Mouse (Mus musculus) hindbrain, embryonic 13.5 days (tissue): ENCODE results near the gene Btbd11. TPM values are rescaled to one million over a fixed set of nuclear protein-coding genes. Genes with fewer than 3 reads are reported as not detected.

Experiments
- ATAC-seq: fragments of 200-750 bp; cut with Nextera tagmentation; 2 replicates; pipeline ENCODE4 v1.8.0; 2017; ENCODE audit warnings: moderate TSS enrichment; ENCODE audit not compliant: low FRiP score
- H3K27ac ChIP-seq: fragments of 300-500 bp; sonication (generic); 2 replicates; pipeline ENCODE4 v1.5.1; 2015; ENCODE audit warnings: inconsistent platforms, mild to moderate bottlenecking, moderate library complexity
- H3K27me3 ChIP-seq: fragments of 300-500 bp; sonication (generic); 2 replicates; pipeline ENCODE4 v1.6.1; 2015; ENCODE audit warnings: mild to moderate bottlenecking, inconsistent platforms
- H3K36me3 ChIP-seq: fragments of 300-500 bp; sonication (generic); 2 replicates; pipeline ENCODE4 v1.6.1; 2015; ENCODE audit warnings: mild to moderate bottlenecking, inconsistent platforms
- H3K4me1 ChIP-seq: fragments of 300-500 bp; sonication (generic); replicated peaks from 2 replicates; pipeline ENCODE4 v1.6.1; 2015; ENCODE audit warnings: inconsistent platforms
- H3K4me2 ChIP-seq: fragments of 300-500 bp; sonication (generic); 2 replicates; pipeline ENCODE4 v1.6.1; 2015; ENCODE audit warnings: inconsistent platforms, mild to moderate bottlenecking, moderate library complexity
- H3K4me3 ChIP-seq: fragments of 300-500 bp; sonication (generic); 2 replicates; pipeline ENCODE4 v1.5.1; 2015; ENCODE audit warnings: mild to moderate bottlenecking, inconsistent platforms
- H3K9ac ChIP-seq: fragments of 300-500 bp; sonication (generic); 2 replicates; pipeline ENCODE4 v1.6.1; 2015; ENCODE audit warnings: mild to moderate bottlenecking, inconsistent platforms
- H3K9me3 ChIP-seq: fragments of 300-500 bp; sonication (generic); 2 replicates; pipeline ENCODE4 v1.6.1; 2016; ENCODE audit warnings: inconsistent platforms
- WGBS: fragments of 180-500 bp; shearing (Covaris S2); methylation state at CpG from one replicate; pipeline ENCODE4 v1.1.7; 2015; 5-methylcytosine and 5-hydroxymethylcytosine counted together
- polyA plus RNA-seq: library from polyadenylated mRNA; unstranded; fragments of >200 nt; fragmentation: Nextera tagmentation; extraction: Ambion mirVana; gene quantifications from 2 replicates; pipeline ENCODE4 v1.2.1, GENCODE M21; 2015

The Btbd11 gene
- polyA plus RNA-seq, 1 experiment from 2014 or later, result 14.5 TPM

- Histone ChIP-seq H3K27ac (no peak overlapping the region), H3K9me3 (no peaks in the 10 kb centered on the region), H3K9ac (no peak overlapping the region), H3K27me3 (0 out of 2 replicates have a peak, but pooled peaks cover 11% of the 10 kb centered on the region), H3K4me1 (peaks cover 26% of the 10 kb centered on the region), H3K36me3 (no peaks in the 10 kb centered on the region), H3K4me3 (no peak overlapping the region), H3K4me2 (no peak overlapping the region)
- WGBS, result 91% methylated on average over 6 of the region's 6 CpGs
- ATAC-seq, result no peak
Measured at GRCm38 (mm10) chr10:85621067-85621466, 234.5 kb downstream of the Btbd11 start.

GRCm38 (mm10) chr10:85624504-85625169, 238.0 kb downstream of the Btbd11 start:
- Histone ChIP-seq H3K4me1 (peaks cover 9% of the 10 kb centered on the region), H3K4me2 (peak overlapping the region; percentile 66), H3K36me3 (no peaks in the 10 kb centered on the region; the same call in 1 of the 2 replicates), H3K4me3 (peak overlapping the region; percentile 44), H3K9ac (peak overlapping the region; percentile 70), H3K9me3 (no peaks in the 10 kb centered on the region), H3K27ac (peak overlapping the region; percentile 48; the same call in 1 of the 2 replicates), H3K27me3 (0 out of 2 replicates have a peak, but pooled peaks cover 11% of the 10 kb centered on the region)
- WGBS, result 4% methylated on average over 31 of the region's 31 CpGs
- peak; percentile 88 for ATAC-seq

- Histone ChIP-seq H3K9ac (no peak overlapping the region), H3K4me3 (peak overlapping the region; percentile 44), H3K27ac (0 out of 2 replicates have a peak overlapping the region, but pooled peaks have one; percentile 23), H3K36me3 (no peaks in the 10 kb centered on the region; the same call in 1 of the 2 replicates), H3K9me3 (no peaks in the 10 kb centered on the region), H3K27me3 (0 out of 2 replicates have a peak, but pooled peaks cover 11% of the 10 kb centered on the region), H3K4me1 (peaks cover 9% of the 10 kb centered on the region), H3K4me2 (peak overlapping the region; percentile 66)
- 0 out of 2 replicates have a peak, but pooled peaks have one; percentile 12 for ATAC-seq
- WGBS, result 56% methylated on average over 4 of the region's 4 CpGs
Measured at GRCm38 (mm10) chr10:85625170-85625686, 238.6 kb downstream of the Btbd11 start.

GRCm38 (mm10) chr10:85632030-85632429, 245.4 kb downstream of the Btbd11 start:
- WGBS, result 75% methylated on average over 8 of the region's 10 CpGs

GRCm38 (mm10) chr10:85633577-85633976, 247.0 kb downstream of the Btbd11 start:
- Histone ChIP-seq H3K4me1 (0 out of 2 replicates have a peak, but pooled peaks cover 6% of the 10 kb centered on the region), H3K4me3 (no peak overlapping the region), H3K9ac (no peak overlapping the region), H3K27me3 (no peaks in the 10 kb centered on the region), H3K36me3 (peaks cover 9% of the 10 kb centered on the region), H3K27ac (no peak overlapping the region), H3K9me3 (no peaks in the 10 kb centered on the region), H3K4me2 (no peak overlapping the region)
- WGBS, result 84% methylated on average over 10 of the region's 10 CpGs
- no peak for ATAC-seq

More at GRCm38 (mm10) chr10:85632030-85632429, 245.4 kb downstream of the Btbd11 start:
- peaks cover 9% of the 10 kb centered on the region for H3K36me3 ChIP-seq
- H3K4me3 ChIP-seq, result no peak overlapping the region
- no peak overlapping the region for H3K4me2 ChIP-seq
- no peak overlapping the region for H3K9ac ChIP-seq
- no peaks in the 10 kb centered on the region for H3K9me3 ChIP-seq
- no peaks in the 10 kb centered on the region for H3K27me3 ChIP-seq
- ATAC-seq, result no peak
- no peak overlapping the region for H3K27ac ChIP-seq
- H3K4me1 ChIP-seq, result no peaks in the 10 kb centered on the region

- 37% methylated on average over 7 of the region's 7 CpGs for WGBS
Measured at GRCm38 (mm10) chr10:85637580-85637979, 251.0 kb downstream of the Btbd11 start.

GRCm38 (mm10) chr10:85638141-85638540, 251.5 kb downstream of the Btbd11 start:
- Histone ChIP-seq H3K27me3 (no peaks in the 10 kb centered on the region), H3K4me1 (0 out of 2 replicates have a peak, but pooled peaks cover 9% of the 10 kb centered on the region), H3K36me3 (no peaks in the 10 kb centered on the region), H3K4me2 (no peak overlapping the region), H3K9ac (no peak overlapping the region), H3K27ac (no peak overlapping the region), H3K4me3 (no peak overlapping the region), H3K9me3 (no peaks in the 10 kb centered on the region)
- no peak for ATAC-seq
- WGBS, result 69% methylated on average over 5 of the region's 5 CpGs

More at GRCm38 (mm10) chr10:85637580-85637979, 251.0 kb downstream of the Btbd11 start:
- Histone ChIP-seq H3K9me3 (no peaks in the 10 kb centered on the region), H3K4me3 (no peak overlapping the region), H3K9ac (no peak overlapping the region), H3K4me2 (no peak overlapping the region), H3K27ac (no peak overlapping the region), H3K4me1 (0 out of 2 replicates have a peak, but pooled peaks cover 9% of the 10 kb centered on the region), H3K27me3 (no peaks in the 10 kb centered on the region), H3K36me3 (no peaks in the 10 kb centered on the region)
- no peak for ATAC-seq

GRCm38 (mm10) chr10:85639581-85639980, 253.0 kb downstream of the Btbd11 start:
- Histone ChIP-seq H3K9ac (no peak overlapping the region), H3K9me3 (no peaks in the 10 kb centered on the region), H3K4me3 (no peak overlapping the region), H3K4me2 (no peak overlapping the region), H3K4me1 (0 out of 2 replicates have a peak, but pooled peaks cover 9% of the 10 kb centered on the region), H3K27ac (no peak overlapping the region), H3K27me3 (no peaks in the 10 kb centered on the region), H3K36me3 (no peaks in the 10 kb centered on the region)
- ATAC-seq, result no peak
- 96% methylated on average over 7 of the region's 7 CpGs for WGBS

- WGBS, result 79% methylated on average over 8 of the region's 8 CpGs
- Histone ChIP-seq H3K36me3 (no peaks in the 10 kb centered on the region), H3K4me1 (0 out of 2 replicates have a peak, but pooled peaks cover 9% of the 10 kb centered on the region), H3K9me3 (no peaks in the 10 kb centered on the region), H3K9ac (no peak overlapping the region), H3K27me3 (no peaks in the 10 kb centered on the region), H3K4me3 (no peak overlapping the region), H3K4me2 (no peak overlapping the region), H3K27ac (no peak overlapping the region)
- no peak for ATAC-seq
Measured at GRCm38 (mm10) chr10:85640408-85640807, 253.8 kb downstream of the Btbd11 start.

GRCm38 (mm10) chr10:85645346-85645745, 258.7 kb downstream of the Btbd11 start:
- H3K27me3 ChIP-seq, result no peaks in the 10 kb centered on the region
- no peak overlapping the region for H3K27ac ChIP-seq
- H3K9ac ChIP-seq, result no peak overlapping the region
- H3K4me3 ChIP-seq, result no peak overlapping the region
- H3K4me2 ChIP-seq, result no peak overlapping the region
- 79% methylated on average over 6 of the region's 6 CpGs for WGBS
- H3K36me3 ChIP-seq, result peaks cover 14% of the 10 kb centered on the region
- H3K4me1 ChIP-seq, result 0 out of 2 replicates have a peak, but pooled peaks cover 7% of the 10 kb centered on the region
- H3K9me3 ChIP-seq, result no peaks in the 10 kb centered on the region
- ATAC-seq, result no peak

GRCm38 (mm10) chr10:85651706-85652105, 265.1 kb downstream of the Btbd11 start:
- 36% methylated on average over 7 of the region's 7 CpGs for WGBS

GRCm38 (mm10) chr10:85655881-85656280, 269.3 kb downstream of the Btbd11 start:
- peak; percentile 70 for ATAC-seq
- Histone ChIP-seq H3K4me1 (peaks cover 9% of the 10 kb centered on the region; the same call in 1 of the 2 replicates), H3K9me3 (no peaks in the 10 kb centered on the region), H3K36me3 (peaks cover 18% of the 10 kb centered on the region), H3K9ac (no peak overlapping the region), H3K4me3 (no peak overlapping the region), H3K27ac (no peak overlapping the region), H3K4me2 (no peak overlapping the region), H3K27me3 (no peaks in the 10 kb centered on the region)
- WGBS, result 45% methylated on average over 4 of the region's 4 CpGs

More at GRCm38 (mm10) chr10:85651706-85652105, 265.1 kb downstream of the Btbd11 start:
- H3K9ac ChIP-seq, result no peak overlapping the region
- H3K4me1 ChIP-seq, result peaks cover 13% of the 10 kb centered on the region; the same call in 1 of the 2 replicates
- ATAC-seq, result peak; percentile 81
- no peak overlapping the region for H3K4me2 ChIP-seq
- no peak overlapping the region for H3K4me3 ChIP-seq
- H3K27ac ChIP-seq, result no peak overlapping the region
- no peaks in the 10 kb centered on the region for H3K9me3 ChIP-seq
- no peaks in the 10 kb centered on the region for H3K27me3 ChIP-seq
- H3K36me3 ChIP-seq, result peaks cover 14% of the 10 kb centered on the region
